Mouse (Mus musculus) adrenal gland, postnatal 36 days (tissue): ENCODE data around the gene Tdrd3. TPM values are rescaled to one million over a fixed set of nuclear protein-coding genes. Genes with fewer than 3 reads are reported as not detected.

Experiments
- DNase-seq, 2 experiments: peaks; one replicate each; pipeline ENCODE4 v3.0.0; 2021; ENCODE audit warnings: mixed read lengths in 1 of 2
- total RNA-seq, 2 experiments: library from RNA; stranded (reverse); gene quantifications; 2 replicates each; pipeline ENCODE4 v1.2.3; 2021

The Tdrd3 gene
- total RNA-seq, 2 experiments from 2014 or later: 29.6 to 40.9 TPM

DNA sequence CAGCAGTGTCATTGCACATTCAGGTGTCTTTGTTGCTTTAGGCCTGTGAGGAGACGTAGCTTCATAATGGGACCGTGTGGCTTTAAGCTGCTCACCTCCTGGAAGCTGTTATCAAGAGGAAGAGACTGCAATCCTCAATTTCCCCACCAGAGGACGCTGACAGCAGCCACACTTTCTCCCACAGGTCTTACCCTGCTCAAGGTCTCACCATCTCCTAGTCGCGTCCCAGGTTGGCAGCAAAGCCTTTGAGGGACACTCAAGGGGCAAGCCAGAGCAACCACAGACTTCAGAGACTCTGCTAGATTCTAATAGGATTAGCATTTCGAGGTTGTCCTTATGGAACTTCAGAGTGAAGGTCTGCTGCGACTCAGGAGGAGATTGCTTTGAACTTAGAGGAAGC lies 149.8 kb downstream of the Tdrd3 start:
- peak; percentile 13 to 36 for DNase-seq

DNA sequence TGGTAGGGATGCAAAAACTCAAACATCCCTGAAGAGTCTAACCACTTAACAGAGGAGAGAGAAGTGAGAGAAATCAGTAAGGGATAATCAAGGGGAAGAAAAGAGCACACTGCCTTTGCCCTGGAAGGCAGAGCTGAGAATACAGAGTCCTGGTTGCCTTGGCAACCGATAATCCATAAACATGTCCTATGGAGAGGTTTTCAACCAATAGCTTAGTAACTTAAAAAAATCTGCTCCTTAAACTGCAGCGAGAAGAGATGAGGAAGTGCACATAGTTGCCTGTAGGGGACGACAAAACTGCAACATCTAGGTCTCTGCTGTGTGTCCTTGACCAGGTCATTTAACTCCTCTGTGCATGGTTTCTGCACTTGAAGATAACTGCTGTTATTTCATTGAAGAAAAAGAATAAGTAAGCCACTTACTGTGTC lies 150.6 kb downstream of the Tdrd3 start:
- peak; percentile 12 to 22 for DNase-seq

DNA sequence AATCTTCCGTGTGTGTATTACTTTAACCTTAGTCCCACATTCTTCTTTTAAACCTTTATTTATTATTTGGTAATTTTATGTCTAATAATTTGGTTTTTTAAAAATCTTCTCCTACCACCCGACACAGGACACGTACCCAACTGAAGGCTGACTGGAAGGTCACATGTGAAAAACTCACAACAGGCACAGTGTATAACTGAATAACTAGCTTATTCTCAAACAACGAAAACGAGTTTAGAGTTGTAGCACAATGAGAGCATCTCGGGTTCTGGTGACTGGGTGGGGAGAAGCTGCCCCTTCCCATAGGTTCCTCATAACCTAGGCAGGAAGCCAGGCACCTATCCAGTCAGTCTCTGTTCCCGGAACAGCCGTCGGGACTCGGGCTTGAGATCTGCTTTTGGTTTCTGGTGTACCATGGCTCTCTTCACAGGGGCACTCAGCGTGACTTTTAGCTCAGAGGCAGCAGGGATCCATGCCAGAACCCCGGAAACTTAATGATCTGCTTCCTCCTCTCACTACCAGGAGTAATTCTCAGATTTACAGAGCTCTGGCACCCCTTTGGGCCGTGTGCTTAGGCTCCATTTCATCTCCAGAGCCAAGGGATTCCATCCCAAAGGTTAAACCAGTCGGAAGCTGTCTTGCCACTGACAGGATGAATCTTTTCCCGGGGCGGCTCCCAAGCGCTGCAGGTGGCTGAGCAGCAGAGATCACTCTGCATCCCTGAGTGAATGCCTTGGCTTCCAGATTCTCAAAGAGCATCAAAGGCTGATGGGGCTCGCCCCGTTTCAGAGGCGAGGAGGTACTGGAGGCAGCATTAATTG lies 151.4 kb downstream of the Tdrd3 start:
- DNase-seq: peak; percentile 15 to 44

DNA sequence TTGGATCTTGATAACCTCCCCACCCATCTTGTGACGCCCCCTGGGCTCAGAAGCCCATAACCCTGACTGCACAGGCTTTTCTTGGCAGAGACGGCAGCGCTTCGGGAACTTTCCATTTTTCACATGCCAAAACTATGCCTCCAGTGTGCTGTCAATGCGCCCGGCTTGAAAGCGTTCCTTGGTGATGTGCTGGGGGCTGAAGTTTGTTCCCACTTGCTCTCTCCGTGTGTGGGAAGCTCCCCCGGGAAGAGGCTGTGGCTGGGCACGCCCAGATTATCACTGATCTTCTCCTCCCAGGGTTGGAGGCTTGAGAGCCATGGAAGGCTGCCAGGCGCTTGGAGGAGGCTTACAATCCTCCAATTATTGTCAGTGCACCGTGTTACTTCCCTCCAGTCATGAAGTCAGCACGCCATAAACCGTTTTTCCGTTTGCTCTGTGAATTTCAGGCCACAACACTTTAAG lies 152.0 kb downstream of the Tdrd3 start:
- DNase-seq: peak; percentile 15 to 33

GRCm38 (mm10) chr14:87569471-87569870 lies 153.0 kb downstream of the Tdrd3 start:
- DNase-seq: no peak

DNA sequence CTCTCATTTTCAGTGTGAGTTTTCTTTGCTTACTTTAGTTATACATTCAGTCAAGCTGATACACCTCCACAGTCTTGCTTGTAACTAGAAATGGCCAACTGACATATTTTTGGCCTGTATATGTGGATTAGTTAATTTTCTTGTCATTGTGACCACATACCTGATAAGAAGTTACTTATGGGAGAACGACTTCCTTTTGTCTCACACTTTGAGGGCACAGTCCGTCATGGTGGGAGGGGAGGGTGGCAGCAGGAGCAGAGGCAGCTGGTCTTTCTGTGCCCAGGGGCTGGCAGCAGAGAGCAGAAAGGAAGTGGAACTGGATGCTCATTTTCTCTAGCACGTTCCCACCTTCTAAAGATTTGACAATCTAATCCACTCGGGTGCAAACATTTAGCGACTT lies 156.0 kb downstream of the Tdrd3 start:
- DNase-seq: no peak

- DNase-seq: no peak
Observed at GRCm38 (mm10) chr14:87582610-87583009, 166.2 kb downstream of the Tdrd3 start.
